Mouse (Mus musculus): ENCODE data around the gene Hus1.

- no peak for TF ChIP-seq POLR2A (IDR thresholded peaks at IDR 0.05; ENCODE audit: control insufficient read depth in 1 of 2, insufficient read depth in 1 of 2, low read depth in 1 of 2, low read length in 2 of 2, poor library complexity in 1 of 2)
- no peak for TF ChIP-seq CHD2 (IDR thresholded peaks at IDR 0.05; ENCODE audit: low read length)
- peak; percentile 38 to 59 (median 58) for TF ChIP-seq CTCF (IDR thresholded peaks at IDR 0.05 in 2 of 3, conservative IDR thresholded peaks at IDR 0.05 in 1 of 3; ENCODE audit: control insufficient read depth in 1 of 3, insufficient read depth in 1 of 3, low read depth in 2 of 3, low read length in 3 of 3, poor library complexity in 1 of 3, severe bottlenecking in 1 of 3)
- no peak for TF ChIP-seq GATA1 (IDR thresholded peaks at IDR 0.05; ENCODE audit: low read depth, low read length)
These were observed 55.3 kb downstream of the Hus1 start for GRCm38 (mm10) chr11:8955678-8956077.

Data from MEL (cell line).